Mouse (Mus musculus) forebrain, embryonic 11.5 days (tissue): ENCODE results near the gene Ccnb1ip1. TPM values are rescaled to one million over a fixed set of nuclear protein-coding genes. Genes with fewer than 3 reads are reported as not detected.

Experiments used
- ATAC-seq: fragments of 200-750 bp; cut with Nextera tagmentation; replicated peaks from 2 replicates; pipeline ENCODE4 v1.8.0; 2017; ENCODE audit warnings: moderate TSS enrichment; ENCODE audit not compliant: low FRiP score
- DNase-seq: peaks from one replicate; pipeline ENCODE4 v3.0.0-alpha.2; 2017; ENCODE audit warnings: low spot score
- H3K27ac ChIP-seq: fragments of 300-500 bp; sonication (generic); 2 replicates; pipeline ENCODE4 v1.5.1; 2014; ENCODE audit warnings: low read depth, low read length
- H3K27me3 ChIP-seq: fragments of 300-500 bp; sonication (generic); 2 replicates; pipeline ENCODE4 v1.6.1; 2014; ENCODE audit warnings: mild to moderate bottlenecking, low read length, mixed read lengths; ENCODE audit not compliant: control insufficient read depth, insufficient read depth
- H3K36me3 ChIP-seq: fragments of 300-500 bp; sonication (generic); 2 replicates; pipeline ENCODE4 v1.6.1; 2014; ENCODE audit warnings: mild to moderate bottlenecking, low read length, moderate library complexity, mixed read lengths; ENCODE audit not compliant: control insufficient read depth, insufficient read depth
- H3K4me1 ChIP-seq: fragments of 300-500 bp; sonication (generic); replicated peaks from 2 replicates; pipeline ENCODE4 v1.6.1; 2014; ENCODE audit warnings: low read length, mixed read lengths; ENCODE audit not compliant: control insufficient read depth, insufficient read depth
- H3K4me2 ChIP-seq: fragments of 300-500 bp; sonication (generic); 2 replicates; pipeline ENCODE4 v1.6.1; 2014; ENCODE audit warnings: low read depth, mild to moderate bottlenecking, low read length, moderate library complexity, mixed read lengths; ENCODE audit not compliant: severe bottlenecking
- H3K4me3 ChIP-seq: fragments of 300-500 bp; sonication (generic); 2 replicates; pipeline ENCODE4 v1.5.1; 2014; ENCODE audit warnings: low read depth, low read length
- H3K9ac ChIP-seq: fragments of 300-500 bp; sonication (generic); 2 replicates; pipeline ENCODE4 v1.6.1; 2014; ENCODE audit warnings: low read length
- H3K9me3 ChIP-seq: fragments of 300-500 bp; sonication (generic); 2 replicates; pipeline ENCODE4 v1.6.1; 2016; ENCODE audit warnings: low read length, mixed read lengths; ENCODE audit not compliant: control insufficient read depth
- WGBS: fragments of 180-500 bp; shearing (Covaris S2); extraction: QIAGEN DNeasy Blood & Tissue Kit; methylation state at CpG from one replicate; pipeline ENCODE4 v1.1.7; 2014; 5-methylcytosine and 5-hydroxymethylcytosine counted together
- polyA plus RNA-seq: library from polyadenylated mRNA; unstranded; fragments of >200 nt; fragmentation: Nextera tagmentation; extraction: Ambion mirVana; gene quantifications from 2 replicates; pipeline ENCODE4 v1.2.1, GENCODE M21; 2014

Ccnb1ip1 gene
- polyA plus RNA-seq, 1 experiment from 2014 or later, result not detected

DNA sequence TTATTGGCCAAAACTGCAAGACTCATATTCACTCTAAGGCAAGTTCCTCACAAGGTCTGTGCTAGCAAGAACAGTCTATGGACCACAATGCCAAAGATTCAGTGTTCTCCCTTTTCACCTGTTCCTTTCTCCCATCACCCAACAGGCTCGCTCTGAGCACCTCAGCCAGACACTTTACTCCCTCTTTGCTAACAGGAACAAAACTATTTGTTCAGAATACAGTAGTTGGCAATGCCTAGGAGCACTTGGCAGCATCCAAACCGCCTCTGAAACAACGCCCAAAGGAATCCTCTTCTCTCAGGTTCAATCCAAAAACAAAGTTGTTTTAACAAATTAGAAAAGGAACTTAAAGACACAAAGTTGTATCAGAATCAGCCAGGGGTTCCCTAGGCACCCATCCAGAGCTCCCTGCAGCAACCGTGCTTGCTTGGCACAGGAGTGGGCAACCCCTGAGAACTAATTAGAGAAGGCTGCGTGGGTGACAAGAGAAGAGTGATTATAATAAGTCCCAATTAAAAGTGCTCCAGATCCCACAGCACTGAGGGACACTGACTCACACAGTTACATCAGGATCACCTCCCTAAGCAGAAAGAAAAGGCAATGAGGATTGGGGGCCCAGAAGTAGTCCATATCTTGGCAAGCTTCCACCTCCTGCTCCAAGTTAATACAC lies 49.0 kb downstream of the Ccnb1ip1 start:
- Histone ChIP-seq H3K27me3 (no peaks in the 10 kb centered on the region), H3K4me1 (no peaks in the 10 kb centered on the region), H3K4me2 (no peak overlapping the region), H3K4me3 (no peak overlapping the region), H3K27ac (no peak overlapping the region), H3K9me3 (no peaks in the 10 kb centered on the region), H3K36me3 (no peaks in the 10 kb centered on the region), H3K9ac (no peak overlapping the region)
- 77% methylated on average over 5 of the region's 5 CpGs for WGBS
- ATAC-seq (no peak), DNase-seq (no peak)

DNA sequence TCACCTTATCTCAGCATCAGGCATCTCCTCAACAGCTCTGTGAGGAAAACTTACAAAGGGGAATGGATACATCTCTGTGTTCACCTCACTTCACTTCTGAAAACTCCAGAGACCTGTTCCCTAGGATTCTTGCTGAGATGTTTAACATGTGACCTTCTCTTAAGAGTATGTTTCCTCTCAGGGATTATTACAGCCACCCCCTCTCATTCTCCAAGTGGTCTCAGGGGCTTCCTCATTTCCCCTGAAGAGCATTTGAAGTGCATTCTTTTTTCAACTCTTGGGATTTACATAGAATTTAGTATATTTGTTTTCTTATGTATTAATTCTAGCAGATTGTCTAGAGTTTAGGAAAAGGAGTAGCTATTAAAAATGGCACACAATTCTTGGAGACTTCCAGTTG lies 62.5 kb downstream of the Ccnb1ip1 start, which contains the start of gene Olfr749:
Gene Olfr749 (minus strand): TSS at position 101 of the 400 bp plus-strand sequence.
- H3K27me3 ChIP-seq, result no peaks in the 10 kb centered on the region
- no peak within 1 kb of the TSS for H3K4me2 ChIP-seq
- no peak within 1 kb of the TSS for H3K9ac ChIP-seq
- no peaks in the 10 kb centered on the region for H3K36me3 ChIP-seq
- no peak for DNase-seq
- no peak within 1 kb of the TSS for H3K4me3 ChIP-seq
- no peak within 1 kb of the TSS for H3K27ac ChIP-seq
- ATAC-seq, result no peak
- H3K4me1 ChIP-seq, result no peaks in the 10 kb centered on the region
- no peaks in the 10 kb centered on the region for H3K9me3 ChIP-seq

GRCm38 (mm10) chr14:50741584-50741983 lies 65.9 kb downstream of the Ccnb1ip1 start:
- H3K36me3 ChIP-seq, result no peaks in the 10 kb centered on the region
- DNase-seq, result no peak
- H3K27me3 ChIP-seq, result no peaks in the 10 kb centered on the region
- no peak overlapping the region for H3K4me2 ChIP-seq
- H3K27ac ChIP-seq, result no peak overlapping the region
- ATAC-seq, result no peak
- WGBS, result 80% methylated on average over 2 of the region's 2 CpGs
- H3K4me3 ChIP-seq, result no peak overlapping the region
- H3K9ac ChIP-seq, result no peak overlapping the region
- no peaks in the 10 kb centered on the region for H3K9me3 ChIP-seq
- no peaks in the 10 kb centered on the region for H3K4me1 ChIP-seq

- no peak overlapping the region for H3K27ac ChIP-seq
- no peak overlapping the region for H3K4me2 ChIP-seq
- no peak overlapping the region for H3K4me3 ChIP-seq
- H3K27me3 ChIP-seq, result no peaks in the 10 kb centered on the region
- no peaks in the 10 kb centered on the region for H3K36me3 ChIP-seq
- DNase-seq (no peak), ATAC-seq (no peak)
- H3K4me1 ChIP-seq, result no peaks in the 10 kb centered on the region
- 69% methylated on average over 2 of the region's 2 CpGs for WGBS
- no peak overlapping the region for H3K9ac ChIP-seq
- no peaks in the 10 kb centered on the region for H3K9me3 ChIP-seq
These were observed 67.2 kb downstream of the Ccnb1ip1 start for GRCm38 (mm10) chr14:50740334-50740733.

Other genes with a start within 250 kb of the Ccnb1ip1 start
- not detected in 2 replicates for gene Olfr744, start 192.9 kb downstream of the Ccnb1ip1 start, polyA plus RNA-seq
- gene Olfr745, start 168.3 kb downstream of the Ccnb1ip1 start, polyA plus RNA-seq, result not detected in 2 replicates
- gene Olfr746, start 160.6 kb downstream of the Ccnb1ip1 start, polyA plus RNA-seq, result not detected in 2 replicates
- not detected in 2 replicates for gene Olfr747, start 114.5 kb downstream of the Ccnb1ip1 start, polyA plus RNA-seq
- not detected in 2 replicates for gene Olfr748, start 100.4 kb downstream of the Ccnb1ip1 start, polyA plus RNA-seq
- not detected in 2 replicates for gene Olfr749, start 62.6 kb downstream of the Ccnb1ip1 start, polyA plus RNA-seq
- 101 and 109 TPM in 2 replicates for gene Ttc5, start 22.2 kb downstream of the Ccnb1ip1 start, polyA plus RNA-seq
- gene Parp2, start 109 bp upstream of the Ccnb1ip1 start, polyA plus RNA-seq, result 73.9 and 87.7 TPM in 2 replicates
- 4.4 and 5.2 TPM in 2 replicates for gene Tep1, start 62.8 kb upstream of the Ccnb1ip1 start, polyA plus RNA-seq
- gene Klhl33, start 89.8 kb upstream of the Ccnb1ip1 start, polyA plus RNA-seq, result 0.16 and 0.21 TPM in 2 replicates
- 158 and 179 TPM in 2 replicates for gene Osgep, start 117.2 kb upstream of the Ccnb1ip1 start, polyA plus RNA-seq
- gene Apex1, start 117.2 kb upstream of the Ccnb1ip1 start, polyA plus RNA-seq, result 399 and 410 TPM in 2 replicates
- 54.4 and 67.3 TPM in 2 replicates for gene Pip4p1, start 123.1 kb upstream of the Ccnb1ip1 start, polyA plus RNA-seq
- gene Pnp, start 123.3 kb upstream of the Ccnb1ip1 start, polyA plus RNA-seq, result 64.9 and 69.6 TPM in 2 replicates
- gene Gm49342, start 136.8 kb upstream of the Ccnb1ip1 start, polyA plus RNA-seq, result not detected in 2 replicates
- 0.24 and 0.39 TPM in 2 replicates for gene Pnp2, start 148.3 kb upstream of the Ccnb1ip1 start, polyA plus RNA-seq
- not detected in 2 replicates for gene Rnase10, start 200.0 kb upstream of the Ccnb1ip1 start, polyA plus RNA-seq
- not detected in 2 replicates for gene Rnase9, start 234.1 kb upstream of the Ccnb1ip1 start, polyA plus RNA-seq
- gene Rnase11, start 242.4 kb upstream of the Ccnb1ip1 start, polyA plus RNA-seq, result not detected in 2 replicates
- not detected in 2 replicates for gene Rnase12, start 249.9 kb upstream of the Ccnb1ip1 start, polyA plus RNA-seq